Mouse (Mus musculus) hindbrain, embryonic 14.5 days (tissue): ENCODE data around the gene Ivl. TPM values are rescaled to one million over a fixed set of nuclear protein-coding genes. Genes with fewer than 3 reads are reported as not detected.

ENCODE experiments used
- polyA plus RNA-seq: library from polyadenylated mRNA; unstranded; fragments of >200 nt; fragmentation: Nextera tagmentation; extraction: Ambion mirVana; gene quantifications from 2 replicates; pipeline ENCODE4 v1.2.1, GENCODE M21; 2014

Ivl gene
- polyA plus RNA-seq, 1 experiment from 2014 or later: not detected

Other genes starting within 250 kb of the Ivl start
- not detected in 2 replicates for gene Sprr2d, start 234.6 kb downstream of the Ivl start, polyA plus RNA-seq
- not detected in 2 replicates for gene Sprr2e, start 221.6 kb downstream of the Ivl start, polyA plus RNA-seq
- gene Sprr2f, start 208.5 kb downstream of the Ivl start, polyA plus RNA-seq: not detected in 2 replicates
- gene Sprr2h, start 188.1 kb downstream of the Ivl start, polyA plus RNA-seq: not detected in 2 replicates
- not detected in 2 replicates for gene Sprr2i, start 165.7 kb downstream of the Ivl start, polyA plus RNA-seq
- gene Sprr2j-ps, start 155.7 kb downstream of the Ivl start, polyA plus RNA-seq: not detected in 2 replicates
- 6.2 and 7.5 TPM in 2 replicates for gene Gm9774, start 144.3 kb downstream of the Ivl start, polyA plus RNA-seq
- not detected in 2 replicates for gene Sprr2k, start 141.2 kb downstream of the Ivl start, polyA plus RNA-seq
- not detected in 2 replicates for gene Sprr1b, start 134.9 kb downstream of the Ivl start, polyA plus RNA-seq
- gene Sprr3, start 115.0 kb downstream of the Ivl start, polyA plus RNA-seq: not detected in 2 replicates
- gene Sprr1a, start 87.8 kb downstream of the Ivl start, polyA plus RNA-seq: not detected in 2 replicates
- not detected in 2 replicates for gene Sprr4, start 73.2 kb downstream of the Ivl start, polyA plus RNA-seq
- not detected in 2 replicates for gene 2310046K23Rik, start 39.2 kb downstream of the Ivl start, polyA plus RNA-seq
- not detected in 2 replicates for gene Smcp, start 15.3 kb upstream of the Ivl start, polyA plus RNA-seq
- not detected in 2 replicates for gene 2210017I01Rik, start 33.8 kb upstream of the Ivl start, polyA plus RNA-seq
- gene Lce6a, start 47.9 kb upstream of the Ivl start, polyA plus RNA-seq: not detected in 2 replicates
- not detected in 2 replicates for gene Lce1a1, start 74.6 kb upstream of the Ivl start, polyA plus RNA-seq
- gene Lce1b, start 83.2 kb upstream of the Ivl start, polyA plus RNA-seq: not detected in 2 replicates
- gene Lce1a2, start 96.6 kb upstream of the Ivl start, polyA plus RNA-seq: not detected in 2 replicates
- gene Lce1c, start 105.5 kb upstream of the Ivl start, polyA plus RNA-seq: not detected in 2 replicates
- gene Lce1d, start 113.5 kb upstream of the Ivl start, polyA plus RNA-seq: not detected in 2 replicates
- not detected in 2 replicates for gene Lce1e, start 135.3 kb upstream of the Ivl start, polyA plus RNA-seq
- not detected in 2 replicates for gene Lce1f, start 146.6 kb upstream of the Ivl start, polyA plus RNA-seq
- gene Gm38119, start 165.4 kb upstream of the Ivl start, polyA plus RNA-seq: not detected in 2 replicates
- gene Lce1g, start 178.6 kb upstream of the Ivl start, polyA plus RNA-seq: not detected in 2 replicates
- gene Lce1h, start 191.3 kb upstream of the Ivl start, polyA plus RNA-seq: not detected in 2 replicates
- gene Lce1i, start 205.2 kb upstream of the Ivl start, polyA plus RNA-seq: not detected in 2 replicates
- gene Lce1j, start 216.8 kb upstream of the Ivl start, polyA plus RNA-seq: not detected in 2 replicates
- gene Lce1k, start 234.2 kb upstream of the Ivl start, polyA plus RNA-seq: not detected in 2 replicates